Mouse (Mus musculus) hematopoietic stem cell, adult 5-6 weeks (primary cell): ENCODE results near the gene Thoc6. TPM values are rescaled to one million over a fixed set of nuclear protein-coding genes. Genes with fewer than 3 reads are reported as not detected.
A peak's percentile ranks its signal among the peaks of the same experiment; 100 is the strongest.

Experiments used
- ATAC-seq, 2 experiments: fragments of 125-278 bp in 1 of 2; replicated peaks in 1 of 2; 2 replicates each; pipeline ENCODE4 v1.8.0; 2016 to 2017; ENCODE audit warnings: inconsistent platforms in 2 of 2, mild to moderate bottlenecking in 2 of 2, moderate number of reproducible peaks in 2 of 2, low read depth in 1 of 2, moderate TSS enrichment in 1 of 2; ENCODE audit not compliant: low FRiP score in 2 of 2, poor library complexity in 2 of 2, severe bottlenecking in 2 of 2, insufficient read depth in 1 of 2, low TSS enrichment in 1 of 2
- total RNA-seq: library from RNA; stranded (forward); fragments of 172-1452, 232-1000 nt; gene quantifications from 2 replicates; pipeline ENCODE4 v1.2.3, GENCODE M21; 2017

Gene Thoc6
- 34.0 and 48.2 TPM in 2 replicates for total RNA-seq

DNA sequence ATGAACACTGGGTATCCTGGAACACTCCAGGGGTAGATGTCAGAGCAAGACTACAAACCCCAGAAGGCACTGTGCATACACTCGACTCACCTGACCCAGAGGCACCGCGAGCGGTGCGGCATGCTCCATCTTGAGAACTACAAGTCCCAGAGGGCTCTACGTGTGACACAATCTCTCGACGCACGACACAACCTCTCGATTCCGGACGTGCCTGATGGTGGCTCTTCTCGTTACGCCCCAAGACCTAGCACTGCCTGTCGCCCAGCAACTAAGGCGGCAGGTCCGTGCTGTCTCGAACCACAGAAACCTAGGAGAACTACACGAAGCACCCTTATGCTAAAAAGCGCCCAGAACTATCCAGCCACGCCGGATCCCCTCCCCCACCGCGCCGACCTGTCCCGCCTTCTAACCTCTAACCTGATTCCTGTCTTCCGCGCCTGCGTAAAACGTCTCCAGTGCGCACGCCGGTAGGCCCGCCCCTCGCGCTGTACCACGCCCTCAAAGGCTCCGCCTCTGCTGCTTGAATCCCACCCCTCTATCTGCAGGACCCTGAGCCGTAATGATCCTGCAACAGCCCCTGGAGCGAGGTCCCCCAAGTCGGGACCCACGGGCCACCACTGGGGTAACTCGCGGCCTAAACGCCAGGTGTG lies at the start of gene Thoc6, which contains the start of gene Hcfc1r1:
Thoc6 (minus strand) TSS at position 459 of the 650 bp plus-strand sequence.
Hcfc1r1 (plus strand) TSS at position 173 of the 650 bp plus-strand sequence.
- ATAC-seq = peak; percentile 87 to 95

DNA sequence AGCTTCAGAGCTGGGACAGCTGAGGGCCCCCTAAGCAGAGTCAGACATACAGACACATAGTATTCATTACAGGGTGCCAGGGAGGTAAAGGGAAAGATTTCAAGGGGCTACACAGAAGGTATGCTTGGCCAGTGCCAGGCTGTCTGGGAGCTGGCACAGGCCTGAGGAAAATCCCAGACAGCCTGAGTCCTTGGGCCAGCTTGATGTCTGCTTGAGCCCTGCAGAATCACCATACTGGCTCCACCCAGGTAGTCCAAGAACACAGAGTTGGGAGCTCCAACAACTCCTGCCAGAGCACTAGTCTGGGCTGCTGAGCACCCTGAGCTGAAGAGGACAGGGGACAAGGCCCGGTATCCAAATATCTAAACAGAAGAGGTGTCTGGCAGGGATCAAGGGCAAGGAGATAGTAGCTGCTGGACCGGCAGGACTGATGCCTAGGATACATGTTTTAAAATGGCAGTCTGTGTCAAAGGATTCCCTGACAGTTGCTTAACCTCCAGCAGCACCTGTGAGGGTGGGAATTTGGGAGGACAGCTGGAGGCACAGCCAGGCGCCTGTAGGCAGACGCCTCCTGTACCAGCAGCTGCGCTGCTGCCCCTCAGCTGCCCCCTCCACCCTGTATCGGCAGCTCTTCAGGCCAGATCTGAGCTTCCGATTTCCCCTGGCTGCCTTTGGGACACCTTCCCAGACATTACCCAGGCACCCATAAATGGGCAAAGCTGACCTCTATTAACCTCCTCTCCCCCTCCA lies 48.9 kb upstream of the Thoc6 start, which contains the start of gene 1520401A03Rik:
1520401A03Rik (minus strand) TSS at position 408 of the 750 bp plus-strand sequence.
- no peak for ATAC-seq

DNA sequence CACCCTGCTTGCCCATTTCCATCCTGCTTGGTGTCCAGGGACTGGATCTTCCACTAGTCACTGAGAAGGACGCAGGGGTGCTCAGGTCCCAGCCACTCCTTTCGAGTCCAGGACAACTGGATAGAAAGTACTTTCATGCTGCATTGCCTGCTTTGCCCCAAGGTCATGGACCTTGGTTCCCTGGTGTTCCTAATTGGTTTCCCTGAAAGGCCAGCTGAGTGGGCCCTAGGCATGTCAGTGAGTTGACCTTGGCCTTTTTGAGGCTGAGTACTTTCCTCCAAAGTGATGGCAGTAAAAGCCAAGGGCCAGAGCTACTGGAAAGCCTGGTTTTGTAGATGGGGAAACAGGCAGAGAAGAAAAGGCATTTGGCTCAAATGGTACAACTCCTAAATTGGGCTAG lies 48.2 kb upstream of the Thoc6 start:
- no peak for ATAC-seq

DNA sequence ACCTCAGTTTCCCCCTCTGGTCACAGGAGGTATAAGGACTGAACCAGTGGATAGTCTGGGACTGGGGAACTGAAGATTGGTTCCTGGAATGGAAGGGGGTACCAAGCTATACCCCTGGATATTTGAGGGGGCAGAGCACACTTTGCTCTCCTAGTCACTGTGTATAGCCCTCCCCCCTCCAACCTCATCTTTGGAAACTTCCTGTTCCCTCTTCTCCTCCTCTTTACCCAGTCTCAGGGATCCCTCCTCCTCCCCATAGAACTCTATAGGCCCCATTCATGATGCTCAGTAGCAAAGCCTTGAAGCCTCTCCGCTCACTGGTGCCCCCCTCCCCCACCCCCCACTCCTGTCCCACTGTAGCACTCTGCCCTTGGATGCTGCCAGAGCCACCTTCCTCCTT lies 45.8 kb upstream of the Thoc6 start:
- no peak for ATAC-seq

DNA sequence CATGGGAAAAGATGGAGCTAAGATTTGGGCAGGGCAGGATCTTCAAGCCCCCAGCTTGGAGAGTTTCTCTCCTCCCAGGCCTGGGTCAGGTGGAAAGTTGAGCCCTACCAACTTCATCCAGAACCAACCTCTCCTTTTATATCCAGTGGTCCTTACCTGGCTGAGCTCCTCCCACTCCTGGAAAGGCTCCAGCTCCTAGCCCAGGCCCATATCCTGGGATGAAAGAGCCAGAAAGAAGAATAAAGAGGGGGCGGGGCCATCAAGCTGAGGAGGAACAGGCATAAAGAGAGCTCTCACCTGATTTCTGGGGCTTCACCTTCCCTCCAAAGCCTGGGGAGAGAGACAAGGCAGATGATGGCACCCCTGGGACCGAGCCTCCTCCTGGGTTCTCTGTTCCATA lies 43.3 kb upstream of the Thoc6 start:
- no peak for ATAC-seq

DNA sequence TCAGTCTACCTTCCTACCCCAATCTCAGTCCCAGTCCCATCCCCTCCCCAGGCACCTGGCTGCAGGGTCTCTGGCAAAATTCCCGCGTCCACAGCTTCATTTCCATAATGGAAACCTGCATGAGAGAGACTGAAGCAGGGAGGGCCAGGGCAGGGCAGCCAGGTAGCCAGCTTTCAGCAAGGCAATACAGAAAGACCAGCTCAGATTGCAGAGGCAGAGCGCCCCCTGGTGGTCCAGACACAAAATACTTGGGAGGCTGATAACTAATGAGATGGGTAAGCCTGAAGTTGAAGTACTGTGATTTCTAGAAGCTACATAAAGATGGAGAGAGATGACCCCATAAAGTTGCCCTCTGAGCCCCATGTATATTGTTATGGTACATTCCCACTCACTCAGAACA lies 32.5 kb upstream of the Thoc6 start:
- ATAC-seq = peak; percentile 62 to 81

DNA sequence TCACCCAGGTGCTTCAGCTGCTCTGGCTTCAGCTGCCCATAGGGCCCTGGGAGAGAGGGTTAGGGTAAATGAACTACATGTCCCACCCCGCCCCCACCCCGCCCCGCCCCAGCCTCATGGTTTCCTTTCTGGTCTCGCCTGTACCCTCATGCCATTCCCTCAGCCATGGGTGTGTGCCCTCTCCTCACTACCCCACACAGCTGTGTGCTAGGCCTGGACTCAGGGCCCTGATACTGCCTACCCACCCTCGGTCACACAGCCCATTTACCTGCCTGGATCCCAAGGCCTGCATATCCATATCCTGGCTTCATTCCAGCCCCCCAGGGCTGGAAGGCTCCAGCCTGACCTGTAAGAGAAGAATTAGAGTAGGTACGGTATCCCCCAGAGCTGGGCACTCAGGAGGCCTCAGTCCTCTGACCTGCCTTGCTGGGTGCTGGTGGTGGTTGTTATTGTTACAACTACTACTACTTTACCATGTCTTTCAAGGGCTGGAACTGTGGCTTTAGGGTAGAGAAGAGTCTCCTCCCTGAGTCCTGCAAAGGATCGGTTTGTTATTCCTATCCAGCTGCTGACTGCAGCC lies 31.9 kb upstream of the Thoc6 start:
- ATAC-seq = no peak

DNA sequence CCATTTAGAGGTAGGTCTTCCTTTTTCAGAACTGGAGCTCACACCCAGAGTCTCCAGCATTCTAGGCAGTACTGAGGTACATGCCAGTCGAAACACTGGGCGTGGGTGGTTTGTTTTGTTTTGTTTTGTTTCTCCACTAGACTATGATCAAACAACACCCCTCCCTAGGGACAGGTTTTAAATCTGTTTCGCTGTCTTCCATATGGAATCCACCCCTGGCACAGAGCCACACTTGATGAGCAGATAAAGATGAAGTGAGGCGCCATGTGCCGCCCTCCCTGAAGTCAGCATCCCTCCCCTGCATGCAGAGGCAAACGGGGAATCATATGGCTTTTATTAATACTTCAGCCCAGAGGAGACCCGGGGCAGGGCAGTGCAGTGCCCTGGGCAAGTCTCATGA lies 31.1 kb upstream of the Thoc6 start:
- ATAC-seq = no peak

DNA sequence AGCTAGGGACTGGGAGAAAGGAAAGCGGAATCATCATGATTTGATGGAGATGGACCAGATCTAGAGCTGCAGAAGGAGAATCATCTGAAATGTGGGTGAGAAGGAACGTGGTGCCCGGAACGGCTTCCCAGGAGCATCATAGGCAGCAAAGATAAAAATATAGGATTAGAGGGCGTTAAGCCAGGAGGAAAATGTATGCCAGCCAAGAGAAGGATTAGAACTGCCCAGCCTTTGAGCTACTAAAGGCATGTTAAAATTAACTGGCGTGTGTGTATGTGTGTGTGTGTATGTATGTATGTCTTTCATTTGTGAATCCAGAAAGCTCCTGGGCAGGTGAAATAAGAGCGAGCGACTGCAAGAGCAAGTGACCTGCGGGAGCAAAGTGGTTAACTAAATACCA lies 29.6 kb upstream of the Thoc6 start:
- no peak for ATAC-seq

DNA sequence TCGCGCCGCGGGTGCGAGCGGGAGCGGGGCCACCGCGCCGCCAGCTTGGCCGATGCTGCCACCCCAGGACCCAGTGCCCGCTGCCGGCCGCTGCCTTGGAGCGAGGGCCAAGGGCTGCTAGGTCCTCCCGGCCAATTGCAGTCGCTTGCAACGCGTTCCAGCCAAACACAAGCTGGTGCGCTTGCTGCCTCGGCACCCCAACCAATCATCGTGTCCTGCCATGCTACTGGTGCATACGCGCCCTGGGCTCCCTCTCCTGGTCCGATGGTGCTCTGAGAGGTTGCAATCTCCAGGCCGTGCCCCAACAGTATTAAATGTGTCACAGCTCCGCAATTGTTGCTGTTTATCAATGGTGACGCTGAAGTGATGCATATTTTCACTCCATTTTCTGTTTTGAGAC lies 26.4 kb upstream of the Thoc6 start:
- ATAC-seq = peak; percentile 100

DNA sequence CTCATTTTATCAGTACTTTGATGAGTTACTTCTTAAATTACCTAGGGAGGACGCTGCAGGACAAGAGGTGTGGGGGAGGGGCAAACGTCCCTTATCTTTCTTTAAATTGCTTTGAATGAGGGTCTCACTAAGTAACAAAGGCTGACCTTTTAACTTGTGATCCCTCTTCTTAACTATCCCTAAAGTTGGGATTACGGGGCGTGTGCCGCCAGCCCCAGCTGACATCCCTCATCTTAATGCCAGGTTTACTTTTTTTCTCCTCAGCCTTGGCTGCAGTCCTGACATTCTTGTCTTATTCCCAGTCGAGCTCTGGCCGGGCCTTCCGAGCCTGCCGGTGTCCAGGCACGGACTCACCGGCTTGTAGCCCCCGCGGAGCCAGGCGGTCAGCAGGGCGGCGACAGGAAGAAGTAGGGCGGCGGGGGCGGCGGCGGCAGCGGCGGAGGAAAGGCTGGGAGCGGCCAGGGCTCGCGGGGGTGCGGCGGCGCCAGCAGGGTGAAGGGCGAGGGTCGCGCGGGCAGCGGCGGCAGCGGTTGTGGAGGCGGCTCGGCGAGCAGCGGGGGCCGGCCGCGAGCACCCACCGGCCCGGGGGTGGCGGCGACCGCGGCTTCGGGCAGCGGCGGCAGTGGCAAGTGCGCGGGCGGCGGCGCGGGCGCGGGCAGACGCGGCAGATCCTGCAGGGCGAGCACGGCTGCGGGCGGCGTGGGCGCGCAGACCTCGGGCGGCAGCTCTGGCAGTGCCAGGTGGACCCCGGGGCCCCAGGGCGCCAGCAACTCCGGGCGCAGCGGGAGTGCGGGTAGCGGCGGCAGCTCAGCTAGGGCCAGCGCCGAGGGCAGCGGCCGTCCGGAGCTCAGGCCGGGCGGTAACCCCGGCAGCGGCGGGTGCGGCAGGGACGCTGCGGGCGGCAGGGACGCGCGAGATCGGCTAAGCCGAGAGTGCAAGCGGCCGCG lies 25.7 kb upstream of the Thoc6 start:
- peak in 1 of 2 experiments; percentile 12; a peak in 1 of 4 replicates for ATAC-seq

DNA sequence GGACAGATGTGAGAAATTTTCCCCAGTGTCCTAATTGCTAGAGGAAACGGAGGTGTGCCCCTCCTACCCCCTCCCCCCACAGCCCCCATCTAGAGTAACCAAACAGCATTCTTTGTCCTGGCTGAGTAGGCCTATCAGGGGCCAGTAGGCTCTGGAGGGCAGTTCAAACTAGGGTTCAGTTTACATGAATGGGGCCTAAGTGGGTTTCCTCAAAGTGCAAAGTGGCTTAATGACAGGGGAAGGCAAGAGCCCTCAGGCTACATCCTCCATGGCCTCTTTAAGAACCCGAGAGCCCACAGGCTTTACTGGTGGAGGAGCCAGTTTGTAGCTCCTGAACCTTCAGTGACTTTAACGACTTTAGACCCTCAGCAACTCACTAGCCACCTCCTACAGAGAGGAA lies 22.1 kb upstream of the Thoc6 start:
- ATAC-seq = no peak

DNA sequence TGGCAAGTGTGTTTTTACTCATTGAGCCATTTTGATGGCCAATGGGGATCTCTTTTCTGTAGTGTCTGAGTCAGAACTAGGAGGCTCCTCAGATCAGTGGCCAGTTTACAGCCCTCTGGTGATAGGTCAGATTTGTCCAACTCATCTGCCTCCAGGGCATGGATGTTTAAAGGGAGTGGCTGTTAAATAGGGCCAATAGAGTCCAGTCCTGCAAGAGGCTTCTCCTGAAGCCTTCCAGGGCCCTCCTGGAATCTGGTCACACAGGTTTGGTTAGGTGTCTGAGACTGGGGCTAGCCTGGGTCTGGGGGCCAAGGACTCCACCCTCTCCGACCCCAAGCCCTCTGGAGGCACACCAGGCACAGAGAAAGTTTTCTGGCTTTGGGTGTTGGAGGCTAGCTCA lies 20.8 kb upstream of the Thoc6 start:
- ATAC-seq = no peak

DNA sequence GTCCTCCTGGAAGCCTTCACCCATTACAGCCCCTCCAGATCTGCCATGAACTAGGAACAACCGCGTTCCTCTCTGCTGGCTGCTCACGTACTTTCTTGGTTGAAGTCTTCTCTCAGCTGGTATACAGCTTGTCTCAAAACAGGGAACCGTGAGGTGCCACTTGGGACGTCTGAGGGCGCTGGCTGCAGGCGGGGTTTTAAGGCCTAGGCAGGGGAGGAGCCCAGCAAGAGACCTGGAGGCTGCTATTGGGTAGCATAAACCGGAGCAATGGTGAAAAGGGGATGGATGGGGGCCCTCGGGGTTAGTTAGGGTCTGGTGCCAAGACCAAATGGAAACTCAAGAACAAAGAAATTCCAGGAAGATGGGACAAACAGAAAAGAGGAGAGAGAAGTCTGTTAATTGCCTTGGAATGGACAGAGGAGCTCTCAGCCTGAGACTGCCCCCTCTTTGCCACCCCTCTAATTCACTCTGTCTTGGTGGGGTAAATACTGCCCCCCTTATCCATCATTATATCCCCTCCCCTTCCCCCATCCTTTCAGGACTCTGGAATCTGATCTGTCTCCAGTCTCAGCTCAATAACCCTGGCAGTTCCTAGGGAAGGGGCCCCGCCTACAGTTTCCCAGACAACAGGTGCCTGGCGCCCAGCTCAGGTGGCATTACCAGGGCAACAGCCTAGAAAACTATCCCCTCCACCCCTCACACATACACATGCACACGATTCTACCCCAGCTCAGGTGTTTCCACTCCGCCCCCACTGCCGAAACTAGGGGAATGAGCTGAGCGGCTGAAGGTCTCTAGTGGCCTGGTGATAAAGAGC lies 10.4 kb upstream of the Thoc6 start, which contains the start of gene Cldn9:
Cldn9 (minus strand) TSS at position 171 of the 817 bp plus-strand sequence.
- peak; percentile 54 to 65; a peak in 3 of 4 replicates for ATAC-seq

DNA sequence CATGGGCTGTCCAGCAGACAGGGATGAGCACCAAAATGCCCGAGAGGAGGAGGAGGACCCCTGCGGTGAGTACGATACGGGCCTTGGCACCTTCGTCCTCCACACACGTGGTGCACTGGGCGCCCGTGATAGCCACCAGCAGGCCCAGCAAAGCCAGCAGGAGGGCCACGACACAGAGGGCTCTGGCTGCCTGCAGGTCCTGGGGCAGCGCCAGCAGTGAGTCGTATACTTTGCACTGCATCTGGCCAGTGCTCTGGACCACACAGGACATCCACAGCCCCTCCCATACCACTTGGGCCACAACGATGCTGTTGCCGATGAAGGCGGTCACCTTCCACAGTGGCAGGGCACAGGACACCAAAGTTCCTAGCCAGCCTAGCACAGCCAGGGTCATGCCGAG lies 9.5 kb upstream of the Thoc6 start:
- ATAC-seq = no peak

DNA sequence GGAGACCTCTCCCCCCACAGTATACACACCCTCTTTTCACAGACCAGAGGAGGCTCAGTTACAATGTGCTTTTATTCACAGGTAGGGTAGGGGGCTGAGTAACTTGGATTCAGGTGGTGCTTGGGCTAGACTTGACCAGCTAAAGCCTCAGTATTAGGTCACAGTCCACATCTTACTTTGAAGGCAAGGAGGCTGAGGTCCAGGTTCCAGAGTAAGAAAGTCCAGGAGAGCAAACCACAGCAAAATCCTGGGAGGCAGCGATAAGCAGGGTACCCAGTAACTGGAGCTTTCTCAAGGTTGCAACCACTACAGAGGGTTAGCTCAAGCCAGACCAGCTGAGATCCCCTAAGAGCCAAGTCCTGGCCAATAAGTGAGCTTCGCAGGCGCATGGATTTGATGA lies 8.8 kb upstream of the Thoc6 start:
- ATAC-seq = no peak

DNA sequence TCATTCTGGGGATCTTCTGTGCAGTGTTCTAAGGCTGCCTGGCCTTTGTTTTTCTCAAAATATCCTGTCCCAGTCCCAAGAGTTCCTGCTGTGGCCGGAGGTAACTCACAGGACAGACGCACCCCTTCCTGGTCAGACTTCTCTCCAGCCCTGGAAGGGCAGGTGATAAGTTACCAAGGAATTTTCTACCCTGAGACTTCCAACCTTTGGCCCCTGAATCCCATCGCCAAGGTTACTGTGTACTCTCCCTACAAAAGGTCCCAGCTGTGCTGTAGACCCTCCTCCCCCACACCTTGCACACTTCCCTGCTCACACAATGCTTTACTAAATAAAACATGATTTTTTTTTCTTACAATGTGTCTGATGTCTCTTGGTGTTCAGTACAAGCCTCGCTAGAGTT lies 8.4 kb upstream of the Thoc6 start:
- no peak for ATAC-seq
